Comparison of ENCODE assay signal across 18 mouse cellular contexts in genomic region chr2:18999395-18999794, GRCm38 (mm10). TPM values are rescaled to one million over a fixed set of nuclear protein-coding genes. Genes with fewer than 3 reads are reported as not detected.
A peak's percentile ranks its signal among the peaks of the same experiment; 100 is the strongest.
DNase-seq lines count a peak whose midpoint lies in the region; ATAC-seq lines count a peak whose summit lies in the region.
"Had no signal": no experiment of that assay in that cellular context is flagged by ENCODE, and none has a peak within 500 bp of the region (broad histone marks: within the 10 kb centered on the region; RNA-seq: fewer than 3 reads in every experiment).

No protein-coding gene starts in this region.

- no peak overlapping the region for H3K9ac ChIP-seq in hindbrain, embryonic 14.5 days
- no peak overlapping the region for H3K9ac ChIP-seq in hindbrain, embryonic 16.5 days (ENCODE audit: low read depth, low read length)
- no peak overlapping the region for H3K9ac ChIP-seq in liver, embryonic 15.5 days

- no peak overlapping the region for H3K4me3 ChIP-seq in hindbrain, embryonic 14.5 days (replicated peaks; ENCODE audit: low read length)
- no peak overlapping the region for H3K4me3 ChIP-seq in hindbrain, embryonic 16.5 days (ENCODE audit: low read length)
- H3K4me3 ChIP-seq in liver, embryonic 15.5 days (replicated peaks) = no peak overlapping the region

- WGBS in hindbrain, embryonic 14.5 days = 82% methylated on average over 2 of the region's 2 CpGs
- WGBS in hindbrain, embryonic 16.5 days = 90% methylated on average over 2 of the region's 2 CpGs
- WGBS in liver, embryonic 15.5 days (ENCODE audit: insufficient replicate concordance) = 22% methylated on average over 2 of the region's 2 CpGs

- no peak overlapping the region for H3K27ac ChIP-seq in hindbrain, embryonic 14.5 days
- H3K27ac ChIP-seq in hindbrain, embryonic 16.5 days (ENCODE audit: low read depth, low read length) = no peak overlapping the region
- H3K27ac ChIP-seq in liver, embryonic 15.5 days (replicated peaks) = no peak overlapping the region
- H3K27ac ChIP-seq: forebrain, embryonic 13.5 days; gastrocnemius, adult 2 months; hindbrain, postnatal 0 days had no signal

- peak overlapping the region; percentile 92; the same call in 1 of the 2 replicates for H3K4me2 ChIP-seq in hindbrain, embryonic 14.5 days (replicated peaks)
- no peak overlapping the region for H3K4me2 ChIP-seq in hindbrain, embryonic 16.5 days (ENCODE audit: low read length)
- H3K4me2 ChIP-seq in liver, embryonic 15.5 days = peak overlapping the region; percentile 90; the same call in 1 of the 2 replicates

- H3K36me3 ChIP-seq in hindbrain, embryonic 14.5 days (replicated peaks; ENCODE audit: control insufficient read depth, insufficient read depth) = no peaks in the 10 kb centered on the region
- no peaks in the 10 kb centered on the region for H3K36me3 ChIP-seq in hindbrain, embryonic 16.5 days (ENCODE audit: control insufficient read depth, insufficient read depth, low read length)
- no peaks in the 10 kb centered on the region for H3K36me3 ChIP-seq in liver, embryonic 15.5 days (replicated peaks)
- H3K36me3 ChIP-seq: embryonic facial prominence, embryonic 10.5 days had no signal

- H3K27me3 ChIP-seq in hindbrain, embryonic 14.5 days (ENCODE audit: control insufficient read depth, insufficient read depth, low read length) = no peaks in the 10 kb centered on the region
- H3K27me3 ChIP-seq in hindbrain, embryonic 16.5 days (replicated peaks; ENCODE audit: control insufficient read depth, insufficient read depth, low read length) = no peaks in the 10 kb centered on the region
- no peaks in the 10 kb centered on the region; the same call in 1 of the 2 replicates for H3K27me3 ChIP-seq in liver, embryonic 15.5 days

- no peaks in the 10 kb centered on the region for H3K9me3 ChIP-seq in hindbrain, embryonic 14.5 days (ENCODE audit: control insufficient read depth, low read length)
- H3K9me3 ChIP-seq in hindbrain, embryonic 16.5 days (ENCODE audit: control insufficient read depth, low read length) = no peaks in the 10 kb centered on the region
- H3K9me3 ChIP-seq in liver, embryonic 15.5 days (replicated peaks) = no peaks in the 10 kb centered on the region
- H3K9me3 ChIP-seq: embryonic facial prominence, embryonic 10.5 days; forebrain, embryonic 13.5 days had no signal

- peaks cover 24% of the 10 kb centered on the region for H3K4me1 ChIP-seq in hindbrain, embryonic 14.5 days (replicated peaks; ENCODE audit: control insufficient read depth, insufficient read depth, low read length)
- H3K4me1 ChIP-seq in hindbrain, embryonic 16.5 days (ENCODE audit: control insufficient read depth, insufficient read depth, low read depth, low read length) = peaks cover 13% of the 10 kb centered on the region
- peaks cover 36% of the 10 kb centered on the region for H3K4me1 ChIP-seq in liver, embryonic 15.5 days (replicated peaks)

- intact Hi-C loops in left cerebral cortex, postnatal 4 days (cut with DNase I) = loop anchor here (10.0 kb wide), 1 partner anchor 325 kb away; the partner anchor contains the start of genes Bmi1 and Commd3

- ATAC-seq in hindbrain, embryonic 14.5 days (ENCODE audit: low FRiP score) = no peak
- ATAC-seq in hindbrain, embryonic 16.5 days = no peak
- ATAC-seq in liver, embryonic 15.5 days (ENCODE audit: insufficient read depth) = no peak
- ATAC-seq: hindbrain, postnatal 0 days had no signal

- no peak for DNase-seq in hindbrain, embryonic 14.5 days (ENCODE audit: low spot score)
- DNase-seq in thymus, postnatal 14 days = peak; percentile 21
- DNase-seq in thymus, postnatal 10 days (ENCODE audit: low spot score in 2 of 2) = no peak
- no peak for DNase-seq in left cerebral cortex, postnatal 4 days
- DNase-seq in cerebellum, postnatal 36 days = no peak
- DNase-seq: adrenal gland, adult 8-10 months; adrenal gland, postnatal 36 days; cerebellum, adult 2 months; cerebellum, postnatal 25 days; gastrocnemius, adult 2 months; gastrocnemius, postnatal 36 days; heart, adult 18-20 months; heart, postnatal 36 days had no signal

RNA-seq across cellular contexts. Expression of gene 4930426L09Rik, which starts 1.3 kb away (rescaled TPM):
- polyA plus RNA-seq in hindbrain, embryonic 14.5 days (2014; fragmentation: Nextera tagmentation; extraction: Ambion mirVana) = 0.60 and 0.74 TPM in 2 replicates
- 0.18 and 0.52 TPM in 2 replicates for polyA plus RNA-seq in hindbrain, embryonic 16.5 days (2015; fragmentation: Nextera tagmentation; extraction: Ambion mirVana)
- polyA plus RNA-seq in liver, embryonic 15.5 days (2015; fragmentation: Nextera tagmentation; extraction: Ambion mirVana) = 0.15 and 0.17 TPM in 2 replicates
- under 1 TPM; 0.64 to 0.86 TPM for total RNA-seq in left cerebral cortex, postnatal 4 days (2021)
- total RNA-seq: gastrocnemius, adult 2 months; gastrocnemius, postnatal 36 days; heart, adult 18-20 months had no signal

RNA-seq across cellular contexts. Expression of gene Pip4k2a, which starts 1.5 kb away (rescaled TPM):
- 14.2 and 15.7 TPM in 2 replicates for polyA plus RNA-seq in hindbrain, embryonic 14.5 days (2014; fragmentation: Nextera tagmentation; extraction: Ambion mirVana)
- polyA plus RNA-seq in hindbrain, embryonic 16.5 days (2015; fragmentation: Nextera tagmentation; extraction: Ambion mirVana) = 10.2 and 12.5 TPM in 2 replicates
- polyA plus RNA-seq in liver, embryonic 15.5 days (2015; fragmentation: Nextera tagmentation; extraction: Ambion mirVana) = 16.9 and 17.8 TPM in 2 replicates
- 10 to 100 TPM; 34.3 to 44.2 TPM for total RNA-seq in left cerebral cortex, postnatal 4 days (2021)
